ENCODE assay signal across 12 mouse cellular contexts in the genomic region with DNA sequence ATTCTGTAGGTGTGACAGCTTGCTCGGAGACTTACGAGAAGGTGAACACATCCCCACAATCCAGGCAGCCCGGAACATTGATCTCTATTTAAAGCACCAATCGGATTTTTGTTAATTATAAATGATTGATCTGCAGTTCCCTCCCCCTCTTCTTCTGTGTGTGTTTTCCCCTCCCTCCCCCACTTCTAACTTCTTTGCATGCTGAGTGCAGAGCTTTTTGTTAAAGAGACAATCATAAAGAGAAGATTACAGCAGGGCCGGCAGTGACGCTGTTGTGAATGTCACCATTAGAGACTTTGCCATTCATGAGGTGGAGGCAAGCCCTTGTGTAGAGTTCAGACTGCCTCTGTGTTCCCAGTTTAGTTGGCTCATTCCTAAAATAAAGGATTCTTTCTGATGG.
A peak's percentile ranks its signal among the peaks of the same experiment; 100 is the strongest.
DNase-seq lines count a peak whose midpoint lies in the region; ATAC-seq and TF ChIP-seq lines count a peak whose summit lies in the region.
"Had no signal": no experiment of that assay in that cellular context is flagged by ENCODE, and none has a peak within 500 bp of the region (broad histone marks: within the 10 kb centered on the region; RNA-seq: fewer than 3 reads in every experiment).

No protein-coding gene starts in this region.

- no peaks in the 10 kb centered on the region for H3K36me3 ChIP-seq in kidney, embryonic 14.5 days (ENCODE audit: control insufficient read depth, insufficient read depth, low read length)
- H3K36me3 ChIP-seq in forebrain, embryonic 14.5 days (ENCODE audit: control insufficient read depth, insufficient read depth, low read length): no peaks in the 10 kb centered on the region
- H3K36me3 ChIP-seq in intestine, embryonic 16.5 days (ENCODE audit: control insufficient read depth, insufficient read depth, low read length): no peaks in the 10 kb centered on the region
- H3K36me3 ChIP-seq in midbrain, postnatal 0 days (ENCODE audit: insufficient read depth, low read length): no peaks in the 10 kb centered on the region

- H3K27me3 ChIP-seq in kidney, embryonic 14.5 days (ENCODE audit: control insufficient read depth, insufficient read depth, low read length): no peaks in the 10 kb centered on the region
- no peaks in the 10 kb centered on the region for H3K27me3 ChIP-seq in forebrain, embryonic 14.5 days (replicated peaks; ENCODE audit: control insufficient read depth, insufficient read depth, low read length)
- no peaks in the 10 kb centered on the region for H3K27me3 ChIP-seq in intestine, embryonic 16.5 days (replicated peaks; ENCODE audit: control insufficient read depth, insufficient read depth, low read length)
- H3K27me3 ChIP-seq in midbrain, postnatal 0 days (ENCODE audit: insufficient read depth, low read length): no peaks in the 10 kb centered on the region

- H3K4me1 ChIP-seq in kidney, embryonic 14.5 days (ENCODE audit: control insufficient read depth, insufficient read depth, low read length): 0 out of 2 replicates have a peak, but pooled peaks cover 6% of the 10 kb centered on the region
- H3K4me1 ChIP-seq in forebrain, embryonic 14.5 days (ENCODE audit: control insufficient read depth, insufficient read depth, low read length): peaks cover 14% of the 10 kb centered on the region
- H3K4me1 ChIP-seq in intestine, embryonic 16.5 days (ENCODE audit: control insufficient read depth, insufficient read depth, low read length): no peaks in the 10 kb centered on the region
- no peaks in the 10 kb centered on the region for H3K4me1 ChIP-seq in midbrain, postnatal 0 days (ENCODE audit: insufficient read depth, low read length)

- intact Hi-C loops in left cerebral cortex, postnatal 36 days (cut with DNase I): no loop called here

- no peak for DNase-seq in kidney, postnatal 10 days
- DNase-seq in forebrain, embryonic 14.5 days (ENCODE audit: low spot score): peak; percentile 55
- DNase-seq in midbrain, postnatal 0 days (ENCODE audit: low spot score): peak; percentile 30
- no peak for DNase-seq in left cerebral cortex, postnatal 36 days (ENCODE audit: low spot score in 2 of 2)
- no peak for DNase-seq in spleen, postnatal 14 days (ENCODE audit: low spot score in 2 of 2)
- no peak for DNase-seq in urinary bladder, postnatal 4 days (ENCODE audit: low spot score in 2 of 2)
- DNase-seq: gastrocnemius, postnatal 10 days; kidney, postnatal 25 days; left cerebral cortex, postnatal 4 days; thymus, adult 18-20 months had no signal

- H3K9ac ChIP-seq in kidney, embryonic 14.5 days (ENCODE audit: low read depth, low read length): no peak overlapping the region
- peak overlapping the region; percentile 46 for H3K9ac ChIP-seq in forebrain, embryonic 14.5 days (ENCODE audit: low read length)
- no peak overlapping the region for H3K9ac ChIP-seq in intestine, embryonic 16.5 days (ENCODE audit: low read depth, low read length)
- peak overlapping the region; percentile 19; the same call in 1 of the 2 replicates for H3K9ac ChIP-seq in midbrain, postnatal 0 days (replicated peaks; ENCODE audit: low read length, poor library complexity, severe bottlenecking)

- 27% methylated on average over 6 of the region's 6 CpGs for WGBS in kidney, embryonic 14.5 days
- WGBS in forebrain, embryonic 14.5 days: 3% methylated on average over 6 of the region's 6 CpGs
- WGBS in intestine, embryonic 16.5 days: 23% methylated on average over 6 of the region's 6 CpGs
- 13% methylated on average over 6 of the region's 6 CpGs for WGBS in midbrain, postnatal 0 days

- no peak overlapping the region for H3K27ac ChIP-seq in kidney, embryonic 14.5 days (ENCODE audit: low read depth, low read length)
- peak overlapping the region; percentile 77 for H3K27ac ChIP-seq in forebrain, embryonic 14.5 days (ENCODE audit: low read depth, low read length)
- no peak overlapping the region for H3K27ac ChIP-seq in intestine, embryonic 16.5 days (ENCODE audit: low read length)
- no peak overlapping the region for H3K27ac ChIP-seq in midbrain, postnatal 0 days (ENCODE audit: low read depth, low read length)

- H3K4me2 ChIP-seq in kidney, embryonic 14.5 days (replicated peaks; ENCODE audit: low read depth, low read length): peak overlapping the region; percentile 28
- peak overlapping the region; percentile 44 for H3K4me2 ChIP-seq in forebrain, embryonic 14.5 days (ENCODE audit: low read length)
- peak overlapping the region; percentile 40 for H3K4me2 ChIP-seq in intestine, embryonic 16.5 days (ENCODE audit: low read depth, low read length)
- peak overlapping the region; percentile 34 for H3K4me2 ChIP-seq in midbrain, postnatal 0 days (ENCODE audit: low read depth, low read length, poor library complexity, severe bottlenecking)

- H3K9me3 ChIP-seq in kidney, embryonic 14.5 days (ENCODE audit: control insufficient read depth, low read length): no peaks in the 10 kb centered on the region
- no peaks in the 10 kb centered on the region for H3K9me3 ChIP-seq in forebrain, embryonic 14.5 days (replicated peaks; ENCODE audit: control insufficient read depth, low read length)
- H3K9me3 ChIP-seq in intestine, embryonic 16.5 days (ENCODE audit: control insufficient read depth, low read length): no peaks in the 10 kb centered on the region
- H3K9me3 ChIP-seq in midbrain, postnatal 0 days (ENCODE audit: low read length): no peaks in the 10 kb centered on the region

- no peak for TF ChIP-seq CTCF in midbrain, postnatal 0 days (IDR thresholded peaks at IDR 0.05)

- H3K4me3 ChIP-seq in kidney, embryonic 14.5 days (ENCODE audit: low read length): no peak overlapping the region; the same call in 1 of the 2 replicates
- H3K4me3 ChIP-seq in forebrain, embryonic 14.5 days (ENCODE audit: low read depth, low read length): peak overlapping the region; percentile 16
- 0 out of 2 replicates have a peak overlapping the region, but pooled peaks have one; percentile 7 for H3K4me3 ChIP-seq in intestine, embryonic 16.5 days (ENCODE audit: low read length)
- H3K4me3 ChIP-seq in midbrain, postnatal 0 days (ENCODE audit: low read depth, low read length): peak overlapping the region; percentile 13; the same call in 1 of the 2 replicates

- no peak for ATAC-seq in kidney, embryonic 14.5 days (ENCODE audit: low FRiP score, low TSS enrichment)
- no peak for ATAC-seq in forebrain, embryonic 14.5 days
- no peak for ATAC-seq in intestine, embryonic 16.5 days
- no peak for ATAC-seq in midbrain, postnatal 0 days (ENCODE audit: low FRiP score)

Comparison
In these comparisons a context has a peak if more than half of its experiments do, and no peak if none do; other contexts are left out.
1. H3K9ac ChIP-seq: peak in forebrain, embryonic 14.5 days (single experiment) and midbrain, postnatal 0 days (single experiment); none in kidney, embryonic 14.5 days (single experiment) and intestine, embryonic 16.5 days (single experiment).
2. DNase-seq: peak in forebrain, embryonic 14.5 days (single experiment) and midbrain, postnatal 0 days (single experiment); none in kidney, postnatal 10 days (single experiment), left cerebral cortex, postnatal 36 days (0 of 2), spleen, postnatal 14 days (0 of 2) and urinary bladder, postnatal 4 days (0 of 2).
3. Peak in every context shown above with its lines, with median percentiles within 50 percentile points of each other: H3K4me2 ChIP-seq.